Mouse (Mus musculus) activated CD4-positive, CD25-positive, alpha-beta regulatory T cell, adult 9 weeks (primary cell): ENCODE measurements around the gene 7420426K07Rik. TPM values are rescaled to one million over a fixed set of nuclear protein-coding genes. Genes with fewer than 3 reads are reported as not detected.

Experiments used
- polyA plus RNA-seq: library from polyadenylated mRNA; unstranded; fragments of 100-300 nt; shearing (Covaris generic); gene quantifications from one replicate; pipeline ENCODE4 v1.2.1, GENCODE M21; 2017

7420426K07Rik gene
- not detected for polyA plus RNA-seq

DNA sequence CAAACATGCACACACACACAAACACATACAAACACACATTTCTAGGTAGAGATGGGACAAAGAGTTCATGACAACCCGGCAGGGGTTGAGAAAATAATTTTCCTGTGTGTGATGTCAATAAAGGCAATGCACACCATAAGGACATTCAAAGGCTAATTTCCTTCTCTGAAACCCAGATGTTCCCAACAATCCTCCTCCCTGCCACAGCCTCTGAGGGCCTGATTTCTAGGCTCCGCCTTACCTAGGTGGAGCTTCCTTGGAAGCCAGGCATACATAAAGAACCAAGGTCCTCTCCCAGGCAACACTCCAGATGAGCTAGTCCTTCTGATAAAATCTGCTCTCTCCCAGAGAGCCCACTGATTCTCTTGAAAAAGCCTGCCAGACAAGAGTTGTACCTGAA is at the start of gene 7420426K07Rik:
7420426K07Rik (plus strand) TSS at position 301 of the 400 bp plus-strand sequence.

DNA sequence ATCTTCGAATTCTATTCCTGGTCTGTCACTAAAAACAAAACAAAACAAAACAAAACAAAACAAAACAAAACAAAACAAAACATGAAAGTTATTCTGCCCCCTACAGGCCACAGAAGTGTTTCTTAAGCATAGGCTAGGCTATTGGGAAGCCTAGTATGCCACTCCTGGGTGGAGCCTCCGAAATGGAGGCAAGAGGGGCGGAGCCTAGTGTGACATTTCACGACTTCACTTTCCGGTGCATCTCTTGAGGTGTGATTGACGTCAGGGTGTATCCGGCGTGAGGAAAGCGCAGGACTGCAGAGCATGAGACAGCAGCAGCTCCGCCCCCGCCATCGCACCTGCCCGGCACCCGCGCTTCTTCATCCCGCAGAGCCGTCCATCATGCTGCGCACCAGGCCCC is 46.7 kb upstream of the 7420426K07Rik start, which contains the start of gene Prr23a2:
Prr23a2 (plus strand) TSS at position 285 of the 400 bp plus-strand sequence.

DNA sequence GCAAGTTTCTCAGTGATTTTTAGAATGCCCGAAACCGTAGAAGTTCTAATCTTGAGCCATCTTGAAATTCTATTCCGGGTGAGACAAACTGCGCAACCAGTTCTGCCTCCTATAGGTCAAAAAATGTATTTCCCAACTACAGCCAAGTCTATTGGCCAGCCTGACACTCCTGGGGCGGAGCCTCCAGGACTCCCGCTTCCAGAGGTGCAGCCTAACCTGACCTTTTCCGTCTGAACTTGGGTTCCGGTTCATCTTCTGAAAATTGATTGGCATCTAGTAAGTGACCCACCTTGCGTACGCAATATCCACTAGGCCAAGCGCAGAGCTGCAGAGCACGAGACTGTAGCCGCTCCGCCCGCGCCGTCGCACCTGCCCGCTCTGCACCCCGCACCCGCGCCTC is 38.3 kb upstream of the 7420426K07Rik start, which contains the start of gene Prr23a3:
Prr23a3 (plus strand) TSS at position 197 of the 400 bp plus-strand sequence.

Other genes starting within 250 kb of the 7420426K07Rik start
- not detected for gene Prr23a1, start 60.6 kb upstream of the 7420426K07Rik start, polyA plus RNA-seq
- gene Prr23a2, start 46.6 kb upstream of the 7420426K07Rik start, polyA plus RNA-seq: not detected
- not detected for gene Prr23a3, start 38.4 kb upstream of the 7420426K07Rik start, polyA plus RNA-seq
- gene Foxl2, start 52.2 kb downstream of the 7420426K07Rik start, polyA plus RNA-seq: not detected
- gene Faim, start 83.3 kb downstream of the 7420426K07Rik start, polyA plus RNA-seq: 82.1 TPM
- gene Gm1123, start 132.6 kb downstream of the 7420426K07Rik start, polyA plus RNA-seq: 1.2 TPM
- 2.3 TPM for gene Pik3cb, start 237.5 kb downstream of the 7420426K07Rik start, polyA plus RNA-seq